Mouse (Mus musculus) natural killer cell, adult 2 months (primary cell): Measurements from ENCODE around the gene Zfp260.
"Not testable (repeated sequence)": the region's sequence is repeated elsewhere in the genome, so short reads cannot be mapped to it uniquely, and the experiment has no call there.

Source experiments
- DNase-seq, 2 experiments: peaks; one replicate each; pipeline ENCODE4 v3.0.0; 2022; ENCODE audit warnings: low spot score in 2 of 2

The Zfp260 gene

DNA sequence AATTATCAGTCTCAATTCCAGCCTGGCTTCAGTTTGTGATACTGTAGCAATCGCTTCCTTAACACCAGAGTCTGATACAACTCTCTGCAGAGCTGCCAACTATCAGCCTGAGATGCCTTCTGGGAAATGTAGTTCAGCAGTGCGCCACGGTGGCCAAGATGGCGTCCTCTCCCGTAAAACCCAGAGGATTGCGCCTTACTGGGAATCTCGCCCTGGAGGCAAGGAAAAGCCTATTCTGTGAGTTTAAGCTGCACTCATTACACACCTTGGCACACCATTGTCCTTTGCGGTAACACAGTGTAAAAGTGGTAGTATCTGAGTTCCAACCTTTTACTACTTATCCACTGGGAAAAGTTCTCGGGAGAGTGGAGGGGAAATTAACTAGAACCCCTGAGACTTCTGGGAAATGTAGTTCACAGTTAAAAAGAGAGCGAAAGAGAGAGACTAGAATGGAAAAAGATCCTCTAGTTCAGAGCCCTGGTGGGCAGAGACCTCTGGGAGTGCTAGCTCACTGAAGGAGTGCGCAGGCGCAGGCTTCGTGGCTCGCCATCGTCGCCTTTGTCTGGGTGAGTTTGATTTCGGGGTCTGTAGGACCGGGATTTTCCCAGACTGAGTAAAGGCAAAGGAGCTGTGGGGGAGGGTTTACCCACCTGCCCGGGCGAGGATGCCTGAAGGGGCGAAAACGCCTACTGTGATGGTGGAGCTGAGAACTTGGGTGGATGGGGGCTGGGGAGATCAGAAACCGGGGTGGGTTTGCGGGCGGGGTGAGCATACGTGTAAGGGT is at the start of gene Zfp260:
TSS of gene Zfp260 (plus strand) at position 132 of the 784 bp plus-strand sequence.
- DNase-seq: peak; percentile 75 to 80

DNA sequence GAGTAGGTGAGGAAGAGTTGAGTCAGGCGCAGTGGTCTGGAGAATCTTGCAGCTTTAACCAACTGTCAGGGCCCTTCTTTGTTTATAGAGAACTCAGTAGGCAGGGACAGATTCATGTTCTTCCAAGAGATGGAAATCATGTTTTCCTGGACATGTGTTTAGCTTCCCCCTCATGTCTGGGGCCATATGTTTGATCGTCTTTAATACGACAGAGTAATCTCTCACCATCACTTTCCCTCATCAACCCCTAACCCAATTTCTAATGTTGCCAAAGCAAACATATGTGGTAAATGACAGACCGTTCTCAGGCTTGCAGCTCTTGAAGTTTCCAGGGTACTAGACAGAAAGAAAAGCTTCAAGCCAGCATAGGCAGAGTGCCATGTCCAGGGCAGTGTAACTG is 46.5 kb upstream of the Zfp260 start:
- no peak for DNase-seq

DNA sequence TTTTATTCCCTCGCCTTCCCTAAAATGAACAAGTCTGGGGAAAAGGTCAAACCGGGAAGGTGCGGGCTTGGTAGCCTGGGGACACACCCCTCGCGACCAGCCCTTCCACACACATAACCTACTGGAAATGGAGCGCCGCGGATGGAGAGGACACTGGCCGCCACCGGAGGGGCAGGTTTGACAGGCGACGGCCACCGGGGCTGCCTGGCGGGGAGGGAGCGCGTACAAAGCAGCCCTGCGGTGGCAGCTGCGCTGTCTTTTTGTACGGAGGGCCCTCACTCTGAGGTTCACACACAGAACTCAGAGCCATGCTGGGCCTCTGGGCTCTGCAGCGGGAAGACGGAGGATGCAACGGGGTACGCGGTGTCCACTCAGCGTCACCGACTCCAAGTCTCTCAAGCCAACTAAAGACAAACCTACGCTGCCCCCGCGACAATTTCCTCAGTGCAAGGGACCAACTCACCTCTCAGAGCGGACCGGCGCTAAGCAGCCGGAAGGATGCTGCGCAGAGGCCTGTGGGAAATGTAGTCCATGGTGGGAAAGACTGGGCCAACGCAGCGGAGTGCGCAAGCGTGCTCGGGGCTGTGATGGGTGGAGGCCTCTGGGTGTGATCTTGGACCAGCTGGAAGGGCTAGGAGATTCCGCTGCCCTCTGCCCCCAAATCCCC is 43.6 kb upstream of the Zfp260 start, which contains the start of gene Zfp14:
TSS of gene Zfp14 (minus strand) at position 499 of the 667 bp plus-strand sequence.
- peak; percentile 71 to 77 for DNase-seq

DNA sequence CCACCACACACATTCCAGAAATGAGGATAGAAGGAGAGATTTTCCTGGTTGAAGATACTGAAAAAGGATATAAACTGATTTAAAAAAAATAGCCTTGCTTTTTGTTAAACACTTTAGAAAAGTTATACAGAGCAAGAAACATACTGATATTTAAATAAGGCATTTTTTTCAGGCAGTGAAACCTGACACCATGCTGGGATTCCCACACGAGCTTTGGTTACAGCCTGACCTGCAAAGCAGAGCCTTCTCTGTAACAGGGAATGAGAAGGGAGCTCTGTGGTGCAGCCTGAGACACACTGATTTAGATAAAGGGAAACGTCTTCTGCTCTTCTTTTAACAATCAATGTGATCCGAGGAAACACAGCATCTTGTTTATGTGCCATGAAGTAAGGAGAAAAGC is 41.0 kb upstream of the Zfp260 start:
- no peak for DNase-seq

DNA sequence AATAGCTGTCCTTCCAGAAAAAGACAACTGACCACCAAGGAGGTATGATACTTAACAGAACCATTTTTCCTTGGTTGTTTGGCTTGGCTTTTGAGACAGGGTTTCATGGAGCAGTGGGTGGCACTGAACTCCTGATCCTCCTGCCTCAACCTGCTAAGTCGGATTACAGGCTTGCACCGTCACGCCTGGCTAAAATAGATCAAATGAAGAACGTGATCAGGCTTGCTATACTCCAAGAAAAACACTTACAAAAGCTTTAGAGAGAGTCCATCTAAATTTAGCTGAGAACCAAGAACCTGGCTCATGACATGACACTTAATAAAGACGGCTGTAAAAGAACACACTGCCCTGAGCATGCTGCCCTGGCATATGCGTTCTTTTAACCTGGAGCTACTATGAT is 34.2 kb upstream of the Zfp260 start:
- no peak for DNase-seq

DNA sequence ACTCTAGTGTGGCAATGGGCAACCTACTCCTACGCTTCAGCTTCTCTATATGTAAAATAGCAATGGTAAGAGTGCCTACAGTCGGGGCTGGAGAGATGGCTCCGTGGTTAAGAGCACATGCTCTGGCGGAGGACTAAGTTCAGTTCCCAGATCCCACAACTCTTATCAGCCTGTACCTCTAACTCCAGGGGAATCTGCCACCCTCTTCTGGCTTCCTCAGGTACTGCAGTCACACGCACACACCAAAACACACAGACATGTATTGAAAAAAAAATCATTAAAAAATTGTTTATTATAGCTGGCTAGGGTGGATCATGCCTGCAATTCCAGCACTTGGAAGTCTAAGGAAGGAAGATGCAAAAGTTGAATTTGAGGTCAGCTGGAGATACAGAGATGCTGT is 32.1 kb upstream of the Zfp260 start:
- DNase-seq: no peak

DNA sequence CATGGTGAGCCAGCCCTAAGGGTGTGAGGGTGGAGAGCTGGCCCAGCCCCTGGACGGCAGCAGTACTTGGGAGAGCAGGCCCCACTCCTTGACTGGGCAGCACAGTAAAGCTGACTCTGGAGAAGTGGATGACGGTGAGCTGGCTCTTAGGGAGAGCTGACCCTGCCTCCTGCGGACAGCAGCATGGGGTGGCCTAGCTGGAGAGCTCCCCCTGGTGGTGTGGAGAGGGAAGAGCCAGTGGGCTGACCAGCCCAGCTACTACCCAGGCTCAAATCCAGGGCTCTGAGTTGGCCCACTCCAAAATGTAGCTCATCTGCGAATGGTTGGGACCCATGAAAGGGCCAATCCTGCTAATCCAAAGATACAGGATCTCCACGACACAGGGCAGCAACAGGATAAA is 30.0 kb upstream of the Zfp260 start:
- no peak for DNase-seq

DNA sequence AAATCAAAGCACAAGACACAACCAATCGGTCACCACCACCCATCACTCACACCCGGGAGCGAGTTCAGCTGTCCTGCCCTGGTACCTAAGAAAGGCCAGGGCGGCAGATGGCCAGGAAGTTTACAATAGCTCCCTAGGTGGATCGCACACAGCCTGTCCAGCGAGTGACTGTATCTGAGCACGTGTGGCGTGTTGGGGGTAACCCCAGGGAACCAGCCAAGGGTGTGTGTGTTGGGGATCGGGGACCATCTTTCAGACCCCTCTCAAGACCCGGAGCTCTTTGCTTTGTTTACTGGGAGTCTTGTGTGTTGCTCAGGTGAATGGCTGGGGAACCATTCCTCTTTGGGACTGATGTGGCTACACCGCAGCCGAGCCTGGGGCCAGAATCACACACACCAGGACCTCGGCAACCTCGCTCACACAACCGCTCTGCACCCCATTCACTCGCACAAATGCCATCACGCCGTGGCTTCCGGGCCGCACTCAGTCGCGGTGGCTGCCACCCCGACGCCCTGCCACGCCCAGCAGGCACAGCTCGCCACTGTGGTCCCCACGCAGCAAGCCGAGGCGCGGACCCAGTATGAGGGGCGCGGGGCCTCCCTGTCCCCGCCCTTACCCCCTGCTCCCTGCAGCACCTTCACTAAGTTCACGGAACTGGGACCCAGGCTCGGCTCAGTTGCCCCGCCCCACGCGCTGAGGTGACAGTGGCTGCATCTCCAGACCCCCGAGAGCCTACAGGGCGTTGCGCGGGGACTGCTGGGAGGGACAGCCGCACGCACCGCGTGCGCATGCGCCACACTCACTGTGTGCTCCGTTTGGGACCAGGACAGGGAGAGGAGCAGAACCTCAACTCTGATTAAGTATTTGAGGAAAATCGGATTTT is 22.2 kb upstream of the Zfp260 start, which contains the start of gene Zfp82:
TSS of gene Zfp82 (minus strand) at position 755 of the 883 bp plus-strand sequence.
- DNase-seq: peak; percentile 68 to 79

DNA sequence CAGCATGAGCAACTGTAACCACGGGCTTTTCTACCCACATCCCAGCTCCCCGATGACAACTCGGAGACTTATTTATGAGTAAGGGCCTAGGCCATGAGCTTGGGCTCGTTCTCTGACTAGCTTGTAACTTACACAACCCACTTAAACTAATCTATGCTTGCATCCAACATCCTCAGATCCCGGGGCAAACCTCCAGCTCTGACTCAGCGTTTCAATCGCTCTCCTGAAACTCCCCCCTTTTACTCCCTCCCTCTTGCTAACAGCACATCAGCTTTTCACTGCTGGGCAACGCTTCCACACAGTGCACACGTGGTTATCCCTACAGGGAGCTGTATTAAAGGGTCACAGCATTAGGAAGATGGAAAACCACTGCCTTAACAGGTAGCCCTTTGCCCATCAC is 8.1 kb upstream of the Zfp260 start:
- no peak for DNase-seq

DNA sequence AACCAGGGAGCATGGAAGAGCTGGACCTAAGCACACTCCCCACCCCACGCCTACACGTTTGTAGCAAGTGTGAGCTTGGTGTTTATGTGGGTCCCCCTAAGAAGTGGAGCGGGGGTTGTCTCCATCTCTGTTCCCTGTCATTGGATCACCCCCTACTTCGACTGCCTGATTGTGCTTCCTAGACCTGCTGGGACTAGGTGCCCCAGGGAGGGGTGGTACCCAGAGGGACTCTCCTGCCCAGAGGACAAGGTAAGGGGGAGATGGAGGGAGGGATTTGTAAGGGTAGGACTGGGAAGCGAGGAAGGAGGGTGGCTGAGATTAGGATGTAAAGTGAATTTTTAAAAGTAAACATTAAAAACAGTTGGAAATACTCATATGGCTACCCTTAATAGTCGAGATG is 5.2 kb upstream of the Zfp260 start:
- DNase-seq: no peak

DNA sequence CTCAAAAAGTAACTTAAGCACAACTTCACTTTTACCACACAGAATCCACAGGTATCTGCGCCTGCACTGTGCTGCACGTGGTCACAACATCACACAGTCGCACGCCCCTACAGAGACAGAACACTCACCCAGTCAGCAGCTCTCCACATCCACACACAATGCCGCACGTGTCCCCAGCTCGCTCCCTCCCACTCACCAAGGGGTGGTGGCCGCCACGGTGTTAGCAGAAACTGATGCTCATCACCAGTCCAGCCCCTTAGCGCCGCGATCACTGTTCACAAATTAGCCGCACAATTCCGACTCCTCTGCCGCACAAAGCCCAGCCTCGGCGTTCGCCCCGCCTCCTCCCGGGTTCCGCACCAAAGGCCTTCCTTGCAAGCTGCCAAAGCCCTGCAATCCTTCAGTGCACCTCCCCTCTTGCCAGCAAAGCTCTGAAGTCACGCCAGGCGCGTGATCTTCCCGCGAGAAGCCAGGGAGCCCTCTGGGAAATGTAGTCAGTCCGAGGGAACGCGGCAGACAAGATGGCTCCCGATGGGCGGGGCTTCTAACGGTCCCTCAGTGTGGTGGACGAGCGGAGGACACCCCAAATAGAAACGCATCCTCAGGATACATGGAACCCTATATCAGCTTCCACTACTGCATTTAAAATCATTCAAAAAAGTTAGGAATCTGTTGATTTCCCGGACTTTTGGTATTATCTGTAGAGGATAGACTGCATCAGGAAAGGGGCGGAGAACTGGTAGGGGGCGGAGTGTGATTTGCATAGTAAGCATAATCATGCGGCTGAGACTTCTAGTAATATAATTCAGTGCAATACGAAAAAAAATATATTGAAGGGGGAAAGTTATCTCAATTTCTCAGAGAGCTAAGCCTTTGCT is 4.2 kb upstream of the Zfp260 start, which contains the start of the genes Gm26920 and Zfp566:
TSS of gene Gm26920 (minus strand) at position 319 of the 878 bp plus-strand sequence.
TSS of gene Zfp566 (minus strand) at position 436 of the 878 bp plus-strand sequence.
- DNase-seq: peak; percentile 94

DNA sequence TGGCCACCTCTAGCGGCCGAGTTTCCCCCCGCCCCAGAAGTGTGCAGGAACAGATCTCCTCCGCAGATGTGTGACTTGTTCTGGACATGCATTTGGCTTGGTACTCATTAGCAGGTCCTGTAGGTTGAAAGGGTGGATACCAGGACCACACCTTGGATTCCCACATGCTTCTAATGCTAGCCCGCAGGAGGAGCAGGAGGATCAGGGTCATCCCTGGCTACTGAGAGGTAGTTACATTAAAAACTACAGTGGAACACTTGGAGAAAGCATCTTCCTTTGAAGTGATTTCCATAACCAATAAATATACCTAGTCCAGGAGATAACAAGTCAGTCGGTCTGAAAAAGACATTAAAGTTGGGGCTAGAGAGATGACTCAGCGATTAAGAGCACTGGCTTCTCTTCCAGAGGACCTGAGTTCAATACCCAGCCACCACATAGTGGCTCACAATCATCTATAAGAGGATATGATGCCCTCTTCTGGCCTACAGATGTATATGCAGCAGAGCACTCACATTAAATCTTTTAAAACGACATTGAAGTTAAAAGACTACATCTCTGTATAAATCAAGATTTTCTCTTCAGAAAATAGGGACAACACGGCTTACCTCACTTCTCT is 3.5 kb upstream of the Zfp260 start:
- DNase-seq: peak; percentile 11 to 18

DNA sequence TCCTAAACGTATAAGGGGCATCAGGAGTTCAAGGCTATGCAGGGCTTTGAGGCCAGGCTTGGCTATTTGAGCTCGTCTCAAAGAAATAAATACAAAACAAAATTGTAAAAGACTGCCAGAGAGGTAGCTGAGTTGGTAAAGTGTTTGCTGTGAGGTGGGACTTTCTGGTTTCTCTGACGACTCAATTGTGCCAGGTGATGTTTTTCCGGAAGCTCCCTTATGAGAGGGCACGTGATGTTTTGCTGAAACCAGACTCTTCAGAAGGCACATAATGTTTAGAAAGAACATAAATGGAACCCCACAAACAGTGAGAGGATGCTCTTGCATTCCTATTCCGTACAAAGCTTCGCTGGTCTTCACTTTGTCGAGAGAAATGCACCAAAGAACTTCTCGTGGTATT is 1.9 kb upstream of the Zfp260 start:
- DNase-seq: no peak

DNA sequence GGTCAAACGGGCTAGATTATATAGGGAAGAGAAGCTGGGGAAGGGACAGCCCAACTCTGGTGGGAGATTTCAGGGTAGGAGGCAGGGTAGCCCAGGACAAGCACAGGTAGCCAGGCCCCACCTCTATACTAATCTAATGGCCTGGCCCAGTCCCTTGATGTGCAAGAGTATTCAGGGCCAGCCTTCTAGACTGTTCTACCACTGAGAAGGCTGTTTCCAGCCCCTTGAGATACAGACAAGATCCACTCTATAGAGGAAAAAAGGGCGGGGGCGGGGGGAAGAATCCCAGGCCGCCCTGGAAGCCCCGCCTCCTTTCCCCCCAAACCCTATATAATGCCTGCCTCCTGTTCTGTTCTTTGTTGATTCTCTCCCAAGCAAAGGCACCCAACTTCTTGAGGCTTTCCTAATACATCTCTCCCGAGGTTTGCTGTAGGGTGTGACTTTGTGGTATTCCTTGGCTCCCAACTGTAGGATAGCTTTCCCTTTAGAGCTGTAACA is 610 bp upstream of the Zfp260 start:
- DNase-seq: no peak

DNA sequence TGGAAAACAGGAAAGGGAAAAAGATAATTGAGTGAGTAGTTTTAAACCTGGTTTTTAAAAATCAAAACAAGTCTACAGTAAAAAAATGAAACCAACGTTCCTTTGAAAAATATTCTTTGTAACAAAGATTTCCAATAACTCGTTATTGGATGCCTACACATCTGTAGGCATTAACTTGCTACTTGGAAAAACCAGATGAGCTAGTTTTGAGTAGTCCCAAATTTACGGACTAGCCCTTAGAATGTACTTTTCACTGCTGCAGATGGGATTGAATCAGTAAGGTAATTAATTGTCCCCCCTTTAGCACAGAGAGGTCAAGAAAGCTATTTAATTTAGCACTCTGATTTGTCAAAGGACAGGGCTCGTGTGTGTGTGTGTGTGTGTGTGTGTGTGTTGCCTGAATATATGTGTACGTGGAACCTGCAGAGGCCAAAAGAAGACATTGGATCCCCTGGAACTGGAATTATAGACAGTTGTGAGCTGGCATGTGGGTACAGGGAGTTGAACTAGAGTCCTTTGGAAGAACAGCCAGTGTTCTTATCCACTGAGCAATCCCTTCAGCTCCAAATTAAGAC is 1.1 kb downstream of the Zfp260 start:
- no peak for DNase-seq

DNA sequence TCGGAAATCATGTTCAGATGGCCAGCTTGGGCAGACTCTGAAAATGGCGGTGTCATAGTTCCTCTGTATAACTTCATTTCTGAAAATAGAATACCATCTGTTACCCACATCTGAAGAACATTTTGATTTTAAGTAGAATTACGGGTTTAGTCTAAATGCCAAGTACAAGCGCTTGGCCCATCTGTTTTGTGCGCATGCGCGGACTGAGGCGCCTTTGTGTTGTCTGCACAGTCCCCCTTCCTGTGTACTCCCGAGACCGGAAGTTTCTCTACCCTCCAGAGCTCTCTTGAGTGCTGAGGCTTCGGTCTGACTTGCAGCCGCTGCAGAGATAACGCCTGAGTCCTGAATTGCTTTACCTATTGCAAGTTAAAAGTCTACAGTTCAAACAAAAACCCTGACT is 4.7 kb downstream of the Zfp260 start:
- DNase-seq: peak; percentile 68 to 70

DNA sequence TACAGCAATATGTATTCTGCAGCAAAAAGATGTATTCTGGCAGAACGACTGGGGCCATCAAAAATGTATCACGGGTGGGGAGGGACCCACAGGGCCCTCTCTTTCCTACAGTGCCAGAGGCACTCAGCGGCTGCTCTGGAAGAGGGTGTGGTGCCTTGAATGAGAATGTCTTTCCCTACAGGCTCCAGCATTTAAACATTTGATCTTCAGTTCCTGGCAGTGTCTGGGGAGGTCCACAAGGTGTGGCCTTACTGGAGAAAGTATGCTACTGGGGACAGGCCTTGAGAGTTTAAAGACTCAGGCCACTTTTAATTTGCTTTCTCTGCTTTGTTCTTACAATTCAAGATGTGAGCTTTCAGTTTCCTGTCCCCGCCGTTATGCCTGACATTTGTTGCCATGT is 21.5 kb downstream of the Zfp260 start:
- no peak for DNase-seq

DNA sequence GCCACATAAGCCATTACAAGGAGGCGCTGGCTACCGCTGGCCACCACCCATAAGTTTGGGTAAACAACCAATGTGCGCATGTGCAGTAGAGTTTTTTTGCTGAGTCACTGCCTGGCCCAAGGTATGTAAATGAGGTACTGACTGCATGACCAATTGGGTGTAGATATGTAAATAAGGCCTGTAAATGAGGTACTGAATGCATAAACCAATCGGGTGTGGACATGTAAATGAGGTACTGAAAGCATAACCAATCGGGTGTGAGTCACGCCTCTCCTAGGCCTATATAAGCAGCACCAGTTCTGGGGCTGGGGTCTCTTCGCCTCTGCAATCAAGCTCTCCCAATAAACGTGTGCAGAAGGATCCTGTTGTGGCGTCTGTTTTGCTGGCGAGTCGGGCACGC is 23.4 kb downstream of the Zfp260 start:
- DNase-seq: not testable (repeated sequence)

DNA sequence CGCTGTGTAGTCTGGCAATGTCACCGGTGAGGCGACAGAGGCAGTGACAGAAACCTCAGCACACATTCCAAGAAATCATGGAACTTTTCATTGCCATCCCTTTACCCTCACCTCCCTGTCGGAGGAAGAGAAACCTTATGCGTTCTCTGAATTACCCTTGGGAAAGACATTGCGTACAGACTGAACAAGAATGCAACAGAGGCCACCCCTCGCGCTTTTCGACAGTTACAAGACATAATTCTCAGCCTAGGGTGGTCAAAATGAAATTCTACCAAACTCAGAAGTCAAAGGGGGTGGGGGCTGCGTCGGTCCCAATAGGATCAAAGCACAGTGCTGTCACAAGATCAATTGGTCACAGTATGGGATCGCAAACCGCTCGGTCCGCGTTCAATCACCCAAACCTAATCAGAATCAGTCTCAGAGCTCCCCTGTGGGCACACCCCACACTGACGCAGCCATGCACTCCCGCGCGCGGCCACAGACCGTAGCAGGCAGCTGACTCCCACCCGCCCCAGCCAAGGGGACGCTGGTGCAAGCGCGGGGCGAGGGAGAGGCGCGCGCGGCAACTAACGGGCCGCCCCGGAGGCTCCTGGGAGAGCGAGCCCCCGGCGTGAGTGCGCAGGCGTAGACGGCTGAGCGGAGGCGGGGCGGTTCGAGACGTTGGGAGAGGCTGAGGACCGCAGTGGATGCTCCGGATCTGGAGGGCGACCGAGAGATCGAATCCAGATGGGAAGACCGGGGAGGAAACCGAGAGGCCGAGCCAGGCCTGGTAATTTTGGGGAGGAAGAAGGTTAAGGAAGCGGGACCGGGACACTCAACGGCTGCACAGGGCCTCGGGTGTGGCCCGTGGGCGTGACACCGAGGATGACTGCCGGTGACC is 27.0 kb downstream of the Zfp260 start, which contains the start of gene Zfp382:
TSS of gene Zfp382 (plus strand) at position 635 of the 880 bp plus-strand sequence.
- peak; percentile 74 to 88 for DNase-seq
